Mouse (Mus musculus) CH12.LX (cell line): ENCODE results near the gene Myef2. TPM values are rescaled to one million over a fixed set of nuclear protein-coding genes. Genes with fewer than 3 reads are reported as not detected.

Experiments used
- DNase-seq: peaks from one replicate; pipeline ENCODE4 v3.0.0-alpha.2; 2013; ENCODE audit errors: extremely low read depth
- H3K27ac ChIP-seq: 2 replicates; pipeline ENCODE4 v1.5.1; 2012; ENCODE audit warnings: low read depth, mild to moderate bottlenecking, control low read depth, moderate library complexity; ENCODE audit not compliant: insufficient read depth
- H3K27me3 ChIP-seq: replicated peaks from 2 replicates; pipeline ENCODE3; 2012; ENCODE audit warnings: inconsistent platforms
- H3K36me3 ChIP-seq, 2 experiments: replicated peaks in 1 of 2; 2 replicates each; pipeline versions ENCODE3 to v1.6.1; 2012; ENCODE audit warnings: inconsistent platforms in 1 of 2, low read length in 1 of 2, mild to moderate bottlenecking in 1 of 2, mixed read lengths in 1 of 2, moderate library complexity in 1 of 2; ENCODE audit not compliant: control insufficient read depth in 1 of 2, insufficient read depth in 1 of 2
- H3K4me1 ChIP-seq, 2 experiments: 2 replicates each; pipeline ENCODE4 v1.6.1; 2012; ENCODE audit warnings: inconsistent platforms in 1 of 2, moderate library complexity in 1 of 2; ENCODE audit not compliant: insufficient read depth in 2 of 2, control insufficient read depth in 1 of 2
- H3K4me2 ChIP-seq: 2 replicates; pipeline ENCODE4 v1.6.1; 2012; ENCODE audit warnings: low read depth, mild to moderate bottlenecking, control low read depth; ENCODE audit not compliant: poor library complexity, insufficient read depth, severe bottlenecking
- H3K4me3 ChIP-seq, 3 experiments: fragments of 150-350 bp in 1 of 3; sonication (generic) in 1 of 3; replicated peaks in 1 of 3; 2 replicates each; pipeline versions ENCODE3 to v1.5.1; 2011 to 2012; ENCODE audit warnings: low read depth in 2 of 3, low read length in 2 of 3, mild to moderate bottlenecking in 2 of 3, moderate library complexity in 2 of 3, control low read depth in 1 of 3, improper control_type of control experiment in 1 of 3, inconsistent platforms in 1 of 3, mixed read lengths in 1 of 3; ENCODE audit not compliant: poor library complexity in 1 of 3
- H3K79me2 ChIP-seq: replicated peaks from 2 replicates; pipeline ENCODE4 v1.6.1; 2012; ENCODE audit warnings: mild to moderate bottlenecking, moderate library complexity; ENCODE audit not compliant: control insufficient read depth, poor library complexity, insufficient read depth, severe bottlenecking; ENCODE audit errors: extremely low read depth
- H3K9ac ChIP-seq: 2 replicates; pipeline ENCODE4 v1.6.1; 2012; ENCODE audit warnings: low read depth, mild to moderate bottlenecking, control low read depth, moderate library complexity; ENCODE audit not compliant: insufficient read depth
- H3K9me3 ChIP-seq: replicated peaks from 2 replicates; pipeline ENCODE3; 2012; ENCODE audit warnings: low read length, inconsistent platforms, mixed read lengths
- CTCF ChIP-seq, 2 experiments: IDR thresholded peaks in 1 of 2; conservative IDR thresholded peaks in 1 of 2; 2 replicates each; pipeline ENCODE4 v1.5.1; 2011 to 2012; ENCODE audit warnings: low read depth in 2 of 2, low read length in 2 of 2, improper control_type of control experiment in 1 of 2, inconsistent platforms in 1 of 2, mild to moderate bottlenecking in 1 of 2, moderate library complexity in 1 of 2
- HCFC1 ChIP-seq: IDR thresholded peaks from 2 replicates; pipeline ENCODE4 v1.6.1; 2012; ENCODE audit warnings: low read depth, mild to moderate bottlenecking, inconsistent platforms, low read length, improper control_type of control experiment
- USF1 ChIP-seq: IDR thresholded peaks from 2 replicates; pipeline ENCODE4 v1.6.1; 2014; ENCODE audit warnings: low read depth, mild to moderate bottlenecking, inconsistent platforms, low read length, improper control_type of control experiment
- dilution Hi-C: fragments of 300-500 bp; cut with MboI; formaldehyde crosslinking; loops from 2 replicates; pipeline ENCODE4 v1.14.3; 2020; ENCODE audit warnings: low sequenced_read_pairs; ENCODE audit not compliant: extremely low pct_unique_long_range_greater_than_20kb, extremely low pct_ligation_motif_present
- in situ Hi-C: fragments of 300-500 bp; cut with MboI; formaldehyde crosslinking; loops from 3 replicates; pipeline ENCODE4 v1.14.3; 2019; ENCODE audit warnings: low sequenced_read_pairs, low pct_ligation_motif_present, low pct_unique_long_range_greater_than_20kb, mixed read lengths
- polyA plus RNA-seq: library from polyadenylated mRNA; unstranded; fragments of >175 nt; gene quantifications from 2 replicates; pipeline ENCODE4 v1.2.1, GENCODE M21; 2012; ENCODE audit warnings: low read depth; ENCODE audit not compliant: insufficient read length
- total RNA-seq, 2 experiments: library from RNA; depleted of rRNA; stranded (reverse); fragments of 300-350 nt in 1 of 2; fragments of >200 nt in 1 of 2; gene quantifications; 2 replicates each; pipeline ENCODE4 v1.2.3; 2012 to 2014

Myef2 gene
- total and polyA plus RNA-seq, 3 experiments = not detected

GRCm38 (mm10) chr2:125055316-125055903, 68.1 kb downstream of the Myef2 start:
- Histone ChIP-seq H3K79me2 (no peaks in the 10 kb centered on the region), H3K27me3 (no peaks in the 10 kb centered on the region), H3K9me3 (peaks cover 54% of the 10 kb centered on the region), H3K4me1 (no peaks in the 10 kb centered on the region), H3K4me2 (no peak overlapping the region), H3K9ac (no peak overlapping the region), H3K36me3 (no peaks in the 10 kb centered on the region), H3K4me3 (no peak overlapping the region), H3K27ac (no peak overlapping the region)
- in situ Hi-C loops (no loop called here), dilution Hi-C loops (no loop called here)
- TF ChIP-seq HCFC1 = no peak
- TF ChIP-seq CTCF (conservative IDR thresholded peaks at IDR 0.05 in 1 of 2, IDR thresholded peaks at IDR 0.05 in 1 of 2; ENCODE audit: low read depth in 2 of 2, low read length in 2 of 2) = 0 out of 4 replicates have a peak, but pooled peaks of 1 of the 2 experiments have one; percentile 6
- TF ChIP-seq USF1 = no peak
- no peak for DNase-seq

Other genes with a start within 250 kb of the Myef2 start
- gene Slc24a5, start 55.5 kb downstream of the Myef2 start, total RNA-seq (2012; rRNA removed) = not detected in 2 replicates
- not detected in 2 replicates for gene Slc24a5, start 55.5 kb downstream of the Myef2 start, total RNA-seq (2014; rRNA removed)
- not detected in 2 replicates for gene Slc24a5, start 55.5 kb downstream of the Myef2 start, polyA plus RNA-seq
- not detected in 2 replicates for gene Ctxn2, start 13.0 kb upstream of the Myef2 start, total RNA-seq (2012; rRNA removed)
- gene Ctxn2, start 13.0 kb upstream of the Myef2 start, total RNA-seq (2014; rRNA removed) = not detected in 2 replicates
- not detected in 2 replicates for gene Ctxn2, start 13.0 kb upstream of the Myef2 start, polyA plus RNA-seq
- gene Slc12a1, start 28.8 kb upstream of the Myef2 start, total RNA-seq (2012; rRNA removed) = 0.04 and 0.08 TPM in 2 replicates
- 0.05 TPM in 1 of 2 replicates, not detected in the other for gene Slc12a1, start 28.8 kb upstream of the Myef2 start, total RNA-seq (2014; rRNA removed)
- gene Slc12a1, start 28.8 kb upstream of the Myef2 start, polyA plus RNA-seq = 0.07 TPM in 1 of 2 replicates, not detected in the other
- 197 and 272 TPM in 2 replicates for gene Dut, start 123.5 kb upstream of the Myef2 start, total RNA-seq (2012; rRNA removed)
- 348 and 351 TPM in 2 replicates for gene Dut, start 123.5 kb upstream of the Myef2 start, total RNA-seq (2014; rRNA removed)
- gene Dut, start 123.5 kb upstream of the Myef2 start, polyA plus RNA-seq = 228 and 232 TPM in 2 replicates